Mouse (Mus musculus) embryonic fibroblast, embryonic 13.5 days (primary cell): Measurements from ENCODE around the gene Parp1.

ENCODE experiments used
- CTCF ChIP-seq: IDR thresholded peaks from 2 replicates; pipeline ENCODE4 v1.5.1; 2011; ENCODE audit warnings: mild to moderate bottlenecking, control low read depth, low read length, moderate library complexity, borderline replicate concordance; ENCODE audit not compliant: insufficient read depth
- POLR2A ChIP-seq: IDR thresholded peaks from 2 replicates; pipeline ENCODE4 v1.6.1; 2011; ENCODE audit warnings: low read depth, mild to moderate bottlenecking, control low read depth, low read length, moderate library complexity

GRCm38 (mm10) chr1:180623911-180624310, 55.2 kb downstream of the Parp1 start:
- TF ChIP-seq CTCF (no peak), POLR2A (no peak)
